Mouse (Mus musculus) embryonic facial prominence, embryonic 12.5 days (tissue): ENCODE results near the gene Lypd4. TPM values are rescaled to one million over a fixed set of nuclear protein-coding genes. Genes with fewer than 3 reads are reported as not detected.

Source experiments
- ATAC-seq: fragments of 200-750 bp; cut with Nextera tagmentation; 2 replicates; pipeline ENCODE4 v1.8.0; 2017; ENCODE audit not compliant: insufficient number of reproducible peaks, insufficient read depth, low FRiP score, low TSS enrichment
- H3K27ac ChIP-seq: fragments of 300-500 bp; sonication (generic); 2 replicates; pipeline ENCODE4 v1.5.1; 2016; ENCODE audit warnings: mild to moderate bottlenecking
- H3K27me3 ChIP-seq: fragments of 300-500 bp; sonication (generic); 2 replicates; pipeline ENCODE4 v1.6.1; 2016; ENCODE audit warnings: mild to moderate bottlenecking, moderate library complexity
- H3K36me3 ChIP-seq: fragments of 300-500 bp; sonication (generic); 2 replicates; pipeline ENCODE4 v1.6.1; 2016; ENCODE audit warnings: mild to moderate bottlenecking
- H3K4me1 ChIP-seq: fragments of 300-500 bp; sonication (generic); 2 replicates; pipeline ENCODE4 v1.6.1; 2016
- H3K4me2 ChIP-seq: fragments of 300-500 bp; sonication (generic); replicated peaks from 2 replicates; pipeline ENCODE4 v1.6.1; 2016; ENCODE audit warnings: mild to moderate bottlenecking, moderate library complexity
- H3K4me3 ChIP-seq: fragments of 300-500 bp; sonication (generic); 2 replicates; pipeline ENCODE4 v1.5.1; 2016; ENCODE audit warnings: mild to moderate bottlenecking
- H3K9ac ChIP-seq: fragments of 300-500 bp; sonication (generic); 2 replicates; pipeline ENCODE4 v1.6.1; 2016; ENCODE audit warnings: mild to moderate bottlenecking, moderate library complexity
- H3K9me3 ChIP-seq: fragments of 300-500 bp; sonication (generic); 2 replicates; pipeline ENCODE4 v1.6.1; 2016; ENCODE audit warnings: mild to moderate bottlenecking, moderate library complexity
- WGBS: fragments of 180-500 bp; shearing (Covaris S2); methylation state at CpG from one replicate; pipeline ENCODE4 v1.1.7; 2016; 5-methylcytosine and 5-hydroxymethylcytosine counted together
- polyA plus RNA-seq: library from polyadenylated mRNA; unstranded; fragments of >200 nt; fragmentation: Nextera tagmentation; extraction: Ambion mirVana; gene quantifications from 2 replicates; pipeline ENCODE4 v1.2.1, GENCODE M21; 2016

The Lypd4 gene
- not detected in 2 replicates for polyA plus RNA-seq

- no peak within 1 kb of the TSS for H3K4me3 ChIP-seq
- H3K27me3 ChIP-seq = peaks cover 13% of the 10 kb centered on the region; the same call in 1 of the 2 replicates
- WGBS = 53% methylated on average over 41 of the region's 41 CpGs
- no peak within 1 kb of the TSS for H3K27ac ChIP-seq
- peaks cover 5% of the 10 kb centered on the region for H3K9me3 ChIP-seq
- no peak within 1 kb of the TSS for H3K9ac ChIP-seq
- no peaks in the 10 kb centered on the region for H3K4me1 ChIP-seq
- H3K4me2 ChIP-seq = no peak within 1 kb of the TSS
- H3K36me3 ChIP-seq = no peaks in the 10 kb centered on the region
- no peak for ATAC-seq
These were observed at the start of gene Lypd4, which contains the start of gene Dmrtc2 for GRCm38 (mm10) chr7:24869532-24870165. Lypd4 (minus strand) TSS chr7:24869941. Dmrtc2 (plus strand) TSS chr7:24870057.

DNA sequence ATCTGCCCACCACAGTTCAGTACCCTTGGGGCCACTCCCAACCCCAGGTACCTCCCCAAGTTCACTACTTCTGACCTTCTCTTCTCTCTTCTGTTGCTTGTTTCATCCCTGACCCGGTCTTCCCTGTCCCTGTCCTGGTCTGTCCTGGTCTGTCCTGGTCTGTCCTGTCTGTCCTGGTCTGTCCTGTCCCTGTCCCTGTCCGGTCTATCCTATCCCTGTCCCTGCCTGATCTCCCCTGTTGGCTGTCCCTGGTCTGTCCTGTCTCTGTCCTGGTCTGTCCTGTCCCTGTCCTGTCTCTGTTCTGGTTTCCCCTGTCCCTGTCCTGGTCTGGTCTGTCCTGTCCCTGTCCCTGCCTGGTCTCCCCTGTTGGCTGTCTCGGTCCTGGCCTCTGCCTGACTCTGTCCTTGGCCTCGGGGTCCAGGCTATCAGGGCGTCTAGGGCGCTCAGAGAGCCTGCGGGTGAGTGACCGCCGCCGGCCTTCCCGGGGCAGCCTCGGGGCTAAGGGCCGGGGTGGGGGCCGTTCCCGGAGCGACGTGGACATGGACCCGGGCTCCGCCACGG lies 49.1 kb upstream of the Lypd4 start:
- H3K4me1 ChIP-seq = no peaks in the 10 kb centered on the region
- no peak overlapping the region for H3K9ac ChIP-seq
- H3K4me2 ChIP-seq = no peak overlapping the region
- 93% methylated on average over 20 of the region's 20 CpGs for WGBS
- H3K4me3 ChIP-seq = no peak overlapping the region
- ATAC-seq = 0 out of 2 replicates have a peak, but pooled peaks have one; percentile 23
- H3K9me3 ChIP-seq = no peaks in the 10 kb centered on the region
- H3K36me3 ChIP-seq = peaks cover 68% of the 10 kb centered on the region
- no peak overlapping the region for H3K27ac ChIP-seq
- no peaks in the 10 kb centered on the region for H3K27me3 ChIP-seq

GRCm38 (mm10) chr7:24912480-24912879 lies 42.7 kb upstream of the Lypd4 start:
- no peak overlapping the region for H3K4me2 ChIP-seq
- no peak overlapping the region for H3K4me3 ChIP-seq
- WGBS = 92% methylated on average over 14 of the region's 14 CpGs
- no peaks in the 10 kb centered on the region for H3K27me3 ChIP-seq
- H3K27ac ChIP-seq = no peak overlapping the region
- H3K9me3 ChIP-seq = no peaks in the 10 kb centered on the region
- no peak for ATAC-seq
- peaks cover 40% of the 10 kb centered on the region for H3K36me3 ChIP-seq
- H3K9ac ChIP-seq = no peak overlapping the region
- H3K4me1 ChIP-seq = peaks cover 5% of the 10 kb centered on the region

- no peak for ATAC-seq
- Histone ChIP-seq H3K27ac (peak overlapping the region; percentile 50; the same call in 1 of the 2 replicates), H3K36me3 (peaks cover 17% of the 10 kb centered on the region), H3K9me3 (no peaks in the 10 kb centered on the region), H3K9ac (peak overlapping the region; percentile 33), H3K27me3 (no peaks in the 10 kb centered on the region), H3K4me3 (no peak overlapping the region), H3K4me2 (peak overlapping the region; percentile 30), H3K4me1 (peaks cover 36% of the 10 kb centered on the region)
- 14% methylated on average over 13 of the region's 13 CpGs for WGBS
These were observed 37.5 kb upstream of the Lypd4 start for GRCm38 (mm10) chr7:24907211-24907748.

DNA sequence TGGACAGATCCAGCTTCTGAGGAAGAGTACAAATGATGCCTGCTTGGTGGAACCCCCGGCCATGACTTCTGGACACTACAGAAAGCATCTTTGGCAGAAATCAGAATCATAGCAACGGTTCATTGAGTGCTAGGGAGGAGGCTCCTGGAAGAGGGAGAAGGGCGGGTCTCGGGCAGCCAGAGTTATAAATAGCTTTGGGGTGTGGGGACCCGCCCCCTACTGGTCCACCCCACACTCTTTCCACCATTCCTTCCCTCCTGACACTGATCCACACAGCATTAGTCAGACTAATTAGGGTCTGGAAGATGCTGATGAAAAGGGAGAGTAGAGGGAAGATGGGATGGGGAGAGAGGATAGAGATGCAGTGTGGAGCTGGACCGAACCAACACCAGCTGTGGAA lies 36.8 kb upstream of the Lypd4 start:
- peaks cover 36% of the 10 kb centered on the region for H3K4me1 ChIP-seq
- H3K36me3 ChIP-seq = peaks cover 13% of the 10 kb centered on the region; the same call in 1 of the 2 replicates
- H3K27ac ChIP-seq = 0 out of 2 replicates have a peak overlapping the region, but pooled peaks have one; percentile 50
- H3K4me3 ChIP-seq = no peak overlapping the region
- peak overlapping the region; percentile 33; the same call in 1 of the 2 replicates for H3K9ac ChIP-seq
- peak overlapping the region; percentile 30; the same call in 1 of the 2 replicates for H3K4me2 ChIP-seq
- WGBS = 44% methylated on average over 6 of the region's 6 CpGs
- no peaks in the 10 kb centered on the region for H3K9me3 ChIP-seq
- no peak for ATAC-seq
- H3K27me3 ChIP-seq = no peaks in the 10 kb centered on the region

DNA sequence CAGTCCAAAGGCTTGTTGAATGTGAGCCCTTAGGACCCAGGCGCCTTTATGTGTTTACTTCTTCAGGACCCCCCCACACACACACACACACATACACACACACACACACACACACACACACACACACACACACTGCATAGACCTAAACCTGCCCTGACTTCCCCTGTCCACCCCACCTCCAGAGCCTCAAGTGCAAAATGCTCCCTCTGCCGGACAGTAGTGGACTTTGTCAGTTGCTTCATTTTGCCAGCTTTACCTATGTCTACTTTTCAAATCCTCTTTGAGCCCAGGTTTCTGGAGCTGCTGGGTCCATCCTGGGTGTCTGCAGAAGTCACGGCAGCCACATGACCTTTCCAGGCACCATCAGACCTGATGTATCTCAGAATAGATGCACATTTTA lies 35.2 kb upstream of the Lypd4 start:
- Histone ChIP-seq H3K4me1 (peaks cover 36% of the 10 kb centered on the region), H3K27ac (no peak overlapping the region), H3K9ac (peak overlapping the region; percentile 84), H3K4me2 (peak overlapping the region; percentile 74), H3K9me3 (no peaks in the 10 kb centered on the region), H3K4me3 (peak overlapping the region; percentile 78), H3K27me3 (no peaks in the 10 kb centered on the region), H3K36me3 (peaks cover 13% of the 10 kb centered on the region; the same call in 1 of the 2 replicates)
- 14% methylated on average over 3 of the region's 3 CpGs for WGBS
- no peak for ATAC-seq

- H3K9me3 ChIP-seq = no peaks in the 10 kb centered on the region
- peak overlapping the region; percentile 78 for H3K4me3 ChIP-seq
- H3K4me1 ChIP-seq = peaks cover 36% of the 10 kb centered on the region
- peak overlapping the region; percentile 81; the same call in 1 of the 2 replicates for H3K27ac ChIP-seq
- no peaks in the 10 kb centered on the region for H3K27me3 ChIP-seq
- peak overlapping the region; percentile 84 for H3K9ac ChIP-seq
- peak overlapping the region; percentile 74 for H3K4me2 ChIP-seq
- peaks cover 7% of the 10 kb centered on the region; the same call in 1 of the 2 replicates for H3K36me3 ChIP-seq
- under 1% methylated on average over 30 of the region's 30 CpGs for WGBS
- ATAC-seq = peak; percentile 96
These were observed 34.3 kb upstream of the Lypd4 start for GRCm38 (mm10) chr7:24904070-24904483.

DNA sequence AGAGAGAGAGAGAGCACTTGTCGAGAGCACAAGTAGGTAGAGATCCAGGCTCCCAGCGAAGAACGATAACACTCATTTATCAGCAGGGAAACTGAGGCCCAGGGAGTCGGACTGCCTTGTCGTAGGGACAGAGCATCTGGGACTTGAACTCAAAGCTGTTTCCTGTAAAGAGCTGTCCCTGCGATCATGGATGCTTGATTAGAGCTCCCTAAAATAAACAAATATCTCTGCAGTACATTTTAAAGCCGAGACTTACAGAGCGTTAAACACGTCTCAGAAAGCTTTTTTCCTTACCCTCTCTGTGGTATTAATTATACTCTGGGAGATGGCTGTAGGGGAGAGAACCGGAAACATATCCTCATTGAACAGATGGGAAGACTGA lies 33.7 kb upstream of the Lypd4 start:
- 36% methylated on average over 10 of the region's 10 CpGs for WGBS
- Histone ChIP-seq H3K27ac (peak overlapping the region; percentile 81), H3K9ac (peak overlapping the region; percentile 84), H3K36me3 (0 out of 2 replicates have a peak, but pooled peaks cover under 1% of the 10 kb centered on the region), H3K4me1 (peaks cover 36% of the 10 kb centered on the region), H3K9me3 (no peaks in the 10 kb centered on the region), H3K27me3 (no peaks in the 10 kb centered on the region), H3K4me3 (peak overlapping the region; percentile 78), H3K4me2 (peak overlapping the region; percentile 74)
- no peak for ATAC-seq

DNA sequence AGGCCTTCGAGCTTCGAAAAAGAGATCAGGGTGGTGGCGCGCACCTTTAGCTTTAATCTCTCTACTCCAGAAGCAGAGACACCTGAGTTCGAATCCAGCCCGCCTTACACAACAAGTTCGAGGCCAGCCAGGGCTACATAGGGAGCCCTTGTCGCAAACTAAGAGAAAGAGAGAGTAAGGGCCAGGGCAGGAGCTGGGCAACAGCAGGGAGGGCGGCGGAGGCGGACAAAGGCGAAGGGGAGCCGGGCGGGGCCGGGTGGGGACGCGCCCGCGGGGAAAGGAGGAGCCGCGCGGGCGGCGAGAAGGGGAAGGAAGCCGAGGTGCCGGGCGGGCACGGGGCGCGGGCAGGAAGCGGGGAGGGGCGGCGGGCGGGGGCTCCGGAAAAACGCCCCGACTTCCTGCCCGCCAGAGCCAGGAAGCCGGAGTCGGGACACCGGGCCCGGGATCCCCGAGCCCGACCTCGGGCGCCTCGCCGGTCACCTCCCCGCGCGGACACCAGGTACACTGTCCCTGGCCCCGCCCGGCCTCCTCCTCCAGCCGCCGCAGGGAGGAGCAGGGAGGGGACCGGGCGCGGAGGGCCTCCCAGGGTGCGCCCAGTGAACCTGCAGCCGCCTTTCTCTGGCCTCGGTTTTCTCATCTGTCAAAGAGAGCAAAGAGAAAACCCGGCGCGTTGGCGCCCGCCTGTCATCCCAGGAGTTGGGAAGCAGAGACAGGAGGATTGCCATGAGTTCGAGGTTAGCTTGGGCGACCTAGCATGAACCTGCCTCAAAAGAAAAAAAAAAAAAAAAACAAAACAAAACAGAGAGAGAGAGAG lies 33.1 kb upstream of the Lypd4 start, which contains the start of gene Arhgef1:
Gene Arhgef1, plus strand, starts transcription at position 283 of the 814 bp plus-strand sequence.
- Histone ChIP-seq H3K9me3 (no peaks in the 10 kb centered on the region), H3K4me3 (peak within 1 kb of the TSS; percentile 78), H3K9ac (peak within 1 kb of the TSS; percentile 84), H3K4me2 (peak within 1 kb of the TSS; percentile 74), H3K4me1 (peaks cover 35% of the 10 kb centered on the region), H3K36me3 (no peaks in the 10 kb centered on the region), H3K27ac (peak within 1 kb of the TSS; percentile 81), H3K27me3 (no peaks in the 10 kb centered on the region)
- no peak for ATAC-seq
- WGBS = 9% methylated on average over 35 of the region's 68 CpGs

GRCm38 (mm10) chr7:24902264-24902629 lies 32.5 kb upstream of the Lypd4 start:
- H3K9me3 ChIP-seq = no peaks in the 10 kb centered on the region
- ATAC-seq = no peak
- H3K4me1 ChIP-seq = peaks cover 29% of the 10 kb centered on the region
- H3K36me3 ChIP-seq = no peaks in the 10 kb centered on the region
- no peaks in the 10 kb centered on the region for H3K27me3 ChIP-seq
- WGBS = 56% methylated on average over 2 of the region's 2 CpGs
- H3K27ac ChIP-seq = peak overlapping the region; percentile 81
- H3K4me2 ChIP-seq = peak overlapping the region; percentile 74
- H3K9ac ChIP-seq = peak overlapping the region; percentile 84
- peak overlapping the region; percentile 78 for H3K4me3 ChIP-seq

DNA sequence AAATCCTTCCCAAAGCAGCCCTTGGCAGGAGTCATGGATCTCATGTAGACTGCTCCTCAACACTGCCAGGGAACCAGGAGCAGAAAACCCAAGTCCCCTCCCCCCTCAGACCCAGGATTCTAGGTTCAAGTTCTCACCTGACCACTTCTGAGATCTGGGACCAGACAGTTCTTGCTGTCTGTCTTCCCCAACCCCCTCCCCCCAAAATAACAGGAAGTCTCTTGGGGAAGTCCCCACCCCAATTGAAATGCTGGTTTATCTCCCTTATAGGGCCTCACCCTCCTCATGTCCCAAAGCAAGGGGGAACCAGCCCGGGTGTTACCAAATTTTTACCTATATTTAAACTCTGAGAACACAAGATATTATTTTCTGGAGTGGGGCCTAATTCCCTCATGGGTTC lies 32.1 kb upstream of the Lypd4 start:
- Histone ChIP-seq H3K9ac (no peak overlapping the region), H3K4me1 (peaks cover 25% of the 10 kb centered on the region), H3K4me2 (peak overlapping the region; percentile 74; the same call in 1 of the 2 replicates), H3K9me3 (no peaks in the 10 kb centered on the region), H3K36me3 (no peaks in the 10 kb centered on the region), H3K4me3 (no peak overlapping the region), H3K27me3 (no peaks in the 10 kb centered on the region), H3K27ac (peak overlapping the region; percentile 81)
- WGBS = 74% methylated on average over 1 of the region's 1 CpGs
- ATAC-seq = no peak
